Mouse (Mus musculus) retina, adult 2 months (tissue): ENCODE results near the gene Fam166b.

Source experiments
- DNase-seq: peaks from one replicate; pipeline ENCODE4 v3.0.0-alpha.2; 2012; ENCODE audit warnings: low read depth, low spot score

The Fam166b gene

GRCm38 (mm10) chr4:43428180-43428861, 613 bp downstream of the Fam166b start:
- no peak for DNase-seq

GRCm38 (mm10) chr4:43427501-43428179, 1.3 kb downstream of the Fam166b start:
- DNase-seq = no peak

GRCm38 (mm10) chr4:43426487-43426886, 2.4 kb downstream of the Fam166b start:
- DNase-seq = no peak

GRCm38 (mm10) chr4:43425648-43426380, 3.1 kb downstream of the Fam166b start:
- no peak for DNase-seq

- no peak for DNase-seq
These were observed 3.7 kb downstream of the Fam166b start for GRCm38 (mm10) chr4:43425197-43425596.

- DNase-seq = no peak
These were observed 4.9 kb downstream of the Fam166b start for GRCm38 (mm10) chr4:43424072-43424471.

- no peak for DNase-seq
These were observed 5.5 kb downstream of the Fam166b start for GRCm38 (mm10) chr4:43423267-43423934.

GRCm38 (mm10) chr4:43421632-43422240, 7.2 kb downstream of the Fam166b start:
- DNase-seq = no peak

GRCm38 (mm10) chr4:43420305-43420704, 8.6 kb downstream of the Fam166b start:
- no peak for DNase-seq

- no peak for DNase-seq
These were observed 9.1 kb downstream of the Fam166b start for GRCm38 (mm10) chr4:43419801-43420281.

GRCm38 (mm10) chr4:43418973-43419656, 9.8 kb downstream of the Fam166b start:
- DNase-seq = no peak

GRCm38 (mm10) chr4:43418450-43418849, 10.5 kb downstream of the Fam166b start:
- DNase-seq = no peak

GRCm38 (mm10) chr4:43417269-43418062, 11.5 kb downstream of the Fam166b start:
- DNase-seq = no peak

- DNase-seq = no peak
These were observed 12.9 kb downstream of the Fam166b start for GRCm38 (mm10) chr4:43416071-43416490.

GRCm38 (mm10) chr4:43415221-43416070, 13.5 kb downstream of the Fam166b start:
- DNase-seq = no peak

- DNase-seq = no peak
These were observed 14.2 kb downstream of the Fam166b start for GRCm38 (mm10) chr4:43414761-43415160.

- DNase-seq = no peak
These were observed 21.6 kb downstream of the Fam166b start for GRCm38 (mm10) chr4:43407071-43407920.
